Mouse (Mus musculus) hindbrain, embryonic 14.5 days (tissue): Measurements from ENCODE around the gene Erp29. TPM values are rescaled to one million over a fixed set of nuclear protein-coding genes. Genes with fewer than 3 reads are reported as not detected.

Experiments
- ATAC-seq: fragments of 200-750 bp; cut with Nextera tagmentation; 2 replicates; pipeline ENCODE4 v1.8.0; 2017; ENCODE audit warnings: moderate number of reproducible peaks, mild to moderate bottlenecking, moderate TSS enrichment, moderate library complexity; ENCODE audit not compliant: low FRiP score
- DNase-seq: peaks from one replicate; pipeline ENCODE4 v3.0.0-alpha.2; 2015; ENCODE audit warnings: low spot score
- H3K27ac ChIP-seq: fragments of 300-500 bp; sonication (generic); 2 replicates; pipeline ENCODE4 v1.5.1; 2014; ENCODE audit warnings: mild to moderate bottlenecking, moderate library complexity
- H3K27me3 ChIP-seq: fragments of 300-500 bp; sonication (generic); 2 replicates; pipeline ENCODE4 v1.6.1; 2014; ENCODE audit warnings: mild to moderate bottlenecking, low read length, mixed read lengths; ENCODE audit not compliant: control insufficient read depth, insufficient read depth
- H3K36me3 ChIP-seq: fragments of 300-500 bp; sonication (generic); replicated peaks from 2 replicates; pipeline ENCODE4 v1.6.1; 2014; ENCODE audit not compliant: control insufficient read depth, insufficient read depth
- H3K4me1 ChIP-seq: fragments of 300-500 bp; sonication (generic); replicated peaks from 2 replicates; pipeline ENCODE4 v1.6.1; 2014; ENCODE audit warnings: antibody characterized with exemption, low read length, mixed read lengths; ENCODE audit not compliant: control insufficient read depth, insufficient read depth
- H3K4me2 ChIP-seq: fragments of 300-500 bp; sonication (generic); replicated peaks from 2 replicates; pipeline ENCODE4 v1.6.1; 2014; ENCODE audit warnings: mild to moderate bottlenecking, moderate library complexity
- H3K4me3 ChIP-seq: fragments of 300-500 bp; sonication (generic); replicated peaks from 2 replicates; pipeline ENCODE4 v1.5.1; 2014; ENCODE audit warnings: mild to moderate bottlenecking, low read length
- H3K9ac ChIP-seq: fragments of 300-500 bp; sonication (generic); 2 replicates; pipeline ENCODE4 v1.6.1; 2014
- H3K9me3 ChIP-seq: fragments of 300-500 bp; sonication (generic); 2 replicates; pipeline ENCODE4 v1.6.1; 2016; ENCODE audit warnings: low read length; ENCODE audit not compliant: control insufficient read depth
- WGBS: fragments of 180-500 bp; shearing (Covaris S2); extraction: QIAGEN DNeasy Blood & Tissue Kit; methylation state at CpG from one replicate; pipeline ENCODE4 v1.1.7; 2014; 5-methylcytosine and 5-hydroxymethylcytosine counted together
- polyA plus RNA-seq: library from polyadenylated mRNA; unstranded; fragments of >200 nt; fragmentation: Nextera tagmentation; extraction: Ambion mirVana; gene quantifications from 2 replicates; pipeline ENCODE4 v1.2.1, GENCODE M21; 2014

The Erp29 gene
- polyA plus RNA-seq, 1 experiment from 2014 or later: 146 TPM

GRCm38 (mm10) chr5:121398146-121398964 is 54.0 kb downstream of the Erp29 start:
- ATAC-seq (peak; percentile 85), DNase-seq (peak; percentile 32)
- Histone ChIP-seq H3K9ac (peak overlapping the region; percentile 92), H3K4me1 (peaks cover 18% of the 10 kb centered on the region), H3K27me3 (no peaks in the 10 kb centered on the region), H3K4me2 (peak overlapping the region; percentile 89), H3K36me3 (peaks cover 14% of the 10 kb centered on the region), H3K27ac (peak overlapping the region; percentile 57), H3K4me3 (peak overlapping the region; percentile 98), H3K9me3 (no peaks in the 10 kb centered on the region)
- WGBS: under 1% methylated on average over 67 of the region's 67 CpGs

- H3K4me2 ChIP-seq: peak within 1 kb of the TSS; percentile 89
- peak; percentile 98 for DNase-seq
- peaks cover 7% of the 10 kb centered on the region; the same call in 1 of the 2 replicates for H3K36me3 ChIP-seq
- H3K9ac ChIP-seq: peak within 1 kb of the TSS; percentile 92
- WGBS: 10% methylated on average over 51 of the region's 53 CpGs
- no peaks in the 10 kb centered on the region for H3K9me3 ChIP-seq
- peak within 1 kb of the TSS; percentile 98 for H3K4me3 ChIP-seq
- peaks cover 18% of the 10 kb centered on the region for H3K4me1 ChIP-seq
- peak within 1 kb of the TSS; percentile 86 for H3K27ac ChIP-seq
- ATAC-seq: peak; percentile 95
- no peaks in the 10 kb centered on the region for H3K27me3 ChIP-seq
These were observed 54.8 kb downstream of the Erp29 start, which contains the start of gene Naa25 for GRCm38 (mm10) chr5:121397187-121398145. Gene Naa25 (plus strand): TSS chr5:121397936.

- peaks cover 18% of the 10 kb centered on the region for H3K4me1 ChIP-seq
- H3K27me3 ChIP-seq: no peaks in the 10 kb centered on the region
- WGBS: 86% methylated on average over 5 of the region's 5 CpGs
- no peaks in the 10 kb centered on the region; the same call in 1 of the 2 replicates for H3K36me3 ChIP-seq
- no peak overlapping the region for H3K27ac ChIP-seq
- H3K9ac ChIP-seq: no peak overlapping the region
- H3K4me3 ChIP-seq: no peak overlapping the region
- H3K4me2 ChIP-seq: no peak overlapping the region
- no peak for ATAC-seq
- H3K9me3 ChIP-seq: no peaks in the 10 kb centered on the region
- DNase-seq: no peak
These were observed 56.7 kb downstream of the Erp29 start for GRCm38 (mm10) chr5:121395621-121396020.

GRCm38 (mm10) chr5:121393402-121393801 is 58.9 kb downstream of the Erp29 start:
- no peak overlapping the region for H3K27ac ChIP-seq
- DNase-seq: no peak
- H3K4me1 ChIP-seq: peaks cover 4% of the 10 kb centered on the region; the same call in 1 of the 2 replicates
- no peak for ATAC-seq
- no peaks in the 10 kb centered on the region for H3K36me3 ChIP-seq
- 83% methylated on average over 3 of the region's 3 CpGs for WGBS
- no peak overlapping the region for H3K9ac ChIP-seq
- H3K4me2 ChIP-seq: no peak overlapping the region
- H3K4me3 ChIP-seq: no peak overlapping the region
- no peaks in the 10 kb centered on the region for H3K9me3 ChIP-seq
- H3K27me3 ChIP-seq: no peaks in the 10 kb centered on the region

GRCm38 (mm10) chr5:121392667-121393380 is 59.5 kb downstream of the Erp29 start:
- DNase-seq (peak; percentile 79), ATAC-seq (no peak)
- no peak overlapping the region for H3K4me3 ChIP-seq
- WGBS: 60% methylated on average over 16 of the region's 16 CpGs
- no peak overlapping the region for H3K4me2 ChIP-seq
- H3K9me3 ChIP-seq: no peaks in the 10 kb centered on the region
- H3K27me3 ChIP-seq: no peaks in the 10 kb centered on the region
- no peak overlapping the region for H3K27ac ChIP-seq
- peaks cover 4% of the 10 kb centered on the region; the same call in 1 of the 2 replicates for H3K4me1 ChIP-seq
- no peak overlapping the region for H3K9ac ChIP-seq
- no peaks in the 10 kb centered on the region for H3K36me3 ChIP-seq

- no peak for DNase-seq
- Histone ChIP-seq H3K4me3 (no peak overlapping the region), H3K27ac (no peak overlapping the region), H3K9me3 (no peaks in the 10 kb centered on the region), H3K27me3 (no peaks in the 10 kb centered on the region), H3K4me1 (peaks cover 6% of the 10 kb centered on the region), H3K9ac (no peak overlapping the region), H3K4me2 (no peak overlapping the region), H3K36me3 (no peaks in the 10 kb centered on the region)
- ATAC-seq: no peak
These were observed 62.6 kb downstream of the Erp29 start for GRCm38 (mm10) chr5:121389691-121390090.

GRCm38 (mm10) chr5:121389106-121389505 is 63.2 kb downstream of the Erp29 start:
- H3K36me3 ChIP-seq: no peaks in the 10 kb centered on the region
- H3K4me3 ChIP-seq: no peak overlapping the region
- no peaks in the 10 kb centered on the region for H3K27me3 ChIP-seq
- H3K9ac ChIP-seq: no peak overlapping the region
- ATAC-seq: no peak
- no peak overlapping the region for H3K4me2 ChIP-seq
- H3K27ac ChIP-seq: no peak overlapping the region
- H3K9me3 ChIP-seq: no peaks in the 10 kb centered on the region
- no peak for DNase-seq
- H3K4me1 ChIP-seq: peaks cover 12% of the 10 kb centered on the region
- WGBS: 43% methylated on average over 7 of the region's 7 CpGs

- no peaks in the 10 kb centered on the region for H3K9me3 ChIP-seq
- peaks cover 21% of the 10 kb centered on the region for H3K4me1 ChIP-seq
- peaks cover 11% of the 10 kb centered on the region; the same call in 1 of the 2 replicates for H3K36me3 ChIP-seq
- H3K9ac ChIP-seq: no peak overlapping the region
- H3K4me3 ChIP-seq: no peak overlapping the region
- no peak overlapping the region for H3K4me2 ChIP-seq
- no peak for ATAC-seq
- 71% methylated on average over 4 of the region's 4 CpGs for WGBS
- DNase-seq: no peak
- no peaks in the 10 kb centered on the region for H3K27me3 ChIP-seq
- no peak overlapping the region for H3K27ac ChIP-seq
These were observed 65.2 kb downstream of the Erp29 start for GRCm38 (mm10) chr5:121387126-121387525.
